Mouse (Mus musculus): ENCODE measurements at regions not wholly inside any gene's neighbourhood (a gene's known extent, or its start where the extent isn't known, plus 50 kb on each side); places are given as distances from the start of the nearest gene placed in this dataset.

GRCm38 (mm10) chr12:77989766-77990165, 204.3 kb upstream of the Gm6657 start:
- TF ChIP-seq EP300 (IDR thresholded peaks at IDR 0.05; ENCODE audit: low read depth): no peak
- TF ChIP-seq CTCF (IDR thresholded peaks at IDR 0.05; ENCODE audit: low read depth): no peak

All from heart, postnatal 0 days (tissue).